Mouse (Mus musculus) small intestine, adult 2 months (tissue): ENCODE measurements at regions not wholly inside any gene's neighbourhood (a gene's known extent, or its start where the extent isn't known, plus 50 kb on each side); places are given as distances from the start of the nearest gene placed in this dataset.
"Not testable (repeated sequence)": the region's sequence is repeated elsewhere in the genome, so short reads cannot be mapped to it uniquely, and the experiment has no call there.

ENCODE experiments used
- H3K27ac ChIP-seq: fragments of 200-500 bp; 2 replicates; pipeline ENCODE4 v1.5.1; 2012; ENCODE audit warnings: low read depth, low read length, control low read depth, inconsistent platforms; ENCODE audit not compliant: insufficient read depth
- H3K27me3 ChIP-seq: fragments of 200-500 bp; 2 replicates; pipeline ENCODE4 v1.6.1; 2012; ENCODE audit warnings: mild to moderate bottlenecking, moderate library complexity, low read length, inconsistent platforms; ENCODE audit not compliant: control insufficient read depth, insufficient read depth
- H3K36me3 ChIP-seq: fragments of 200-500 bp; 2 replicates; pipeline ENCODE4 v1.6.1; 2012; ENCODE audit warnings: mild to moderate bottlenecking, low read length, control low read depth, inconsistent platforms; ENCODE audit not compliant: control insufficient read depth, insufficient read depth
- H3K4me1 ChIP-seq: fragments of 200-500 bp; 2 replicates; pipeline ENCODE4 v1.6.1; 2012; ENCODE audit warnings: low read length, inconsistent platforms, mixed read lengths; ENCODE audit not compliant: control insufficient read depth, insufficient read depth, insufficient read length
- H3K4me3 ChIP-seq: fragments of 200-500 bp; 2 replicates; pipeline ENCODE4 v1.5.1; 2012; ENCODE audit warnings: low read depth, mild to moderate bottlenecking, control low read depth, inconsistent platforms, low read length, moderate library complexity
- CTCF ChIP-seq: fragments of 200-500 bp; IDR thresholded peaks from 2 replicates; pipeline ENCODE4 v1.5.1; 2012; ENCODE audit warnings: low read depth, mild to moderate bottlenecking, control low read depth, inconsistent platforms, low read length, moderate library complexity, mixed read lengths; ENCODE audit not compliant: insufficient replicate concordance, insufficient read length; ENCODE audit errors: extremely low read depth
- POLR2A ChIP-seq: fragments of 200-500 bp; IDR thresholded peaks from 2 replicates; pipeline ENCODE4 v1.6.1; 2012; ENCODE audit warnings: low read depth, mild to moderate bottlenecking, control low read depth, inconsistent platforms, low read length, moderate library complexity
- WGBS: fragments of 180-500 bp; shearing (Covaris S2); methylation state at CpG from one replicate; pipeline ENCODE4 v1.1.7; 2018; 5-methylcytosine and 5-hydroxymethylcytosine counted together

DNA sequence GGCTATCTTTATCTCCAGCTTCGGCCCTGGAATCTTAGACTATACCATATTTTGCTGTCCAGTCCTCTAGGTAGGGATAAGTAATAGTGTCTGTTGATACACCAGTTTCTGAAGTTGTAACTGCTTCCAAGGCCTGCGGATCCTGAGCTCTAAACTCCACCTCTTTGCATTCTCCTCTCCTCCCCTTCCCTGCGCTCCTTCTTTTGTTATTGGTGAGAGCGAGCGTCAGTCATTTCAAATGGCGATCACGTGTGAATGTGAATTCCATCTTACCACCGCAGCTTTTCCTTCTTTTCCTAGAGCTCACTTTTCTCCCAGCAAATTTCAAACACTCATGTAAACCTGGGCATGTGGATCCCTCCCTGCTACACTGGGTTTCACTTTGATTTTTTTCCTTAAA is 178.9 kb downstream of the Rchy1 start:
- no peaks in the 10 kb centered on the region for H3K36me3 ChIP-seq
- no peaks in the 10 kb centered on the region for H3K27me3 ChIP-seq
- WGBS = 90% methylated on average over 8 of the region's 8 CpGs
- H3K4me1 ChIP-seq = no peaks in the 10 kb centered on the region
- TF ChIP-seq POLR2A (no peak), CTCF (no peak)
- no peak overlapping the region for H3K27ac ChIP-seq
- H3K4me3 ChIP-seq = no peak overlapping the region

- Histone ChIP-seq H3K27me3 (no peaks in the 10 kb centered on the region), H3K4me1 (no peaks in the 10 kb centered on the region), H3K4me3 (no peak overlapping the region), H3K36me3 (no peaks in the 10 kb centered on the region), H3K27ac (no peak overlapping the region)
- TF ChIP-seq CTCF = no peak
- TF ChIP-seq POLR2A = no peak
Observed at GRCm38 (mm10) chr5:91776971-91777370, 185.9 kb downstream of the Rchy1 start.

GRCm38 (mm10) chr5:91774065-91774464 is 188.8 kb downstream of the Rchy1 start:
- TF ChIP-seq POLR2A = no peak
- no peak for TF ChIP-seq CTCF
- Histone ChIP-seq H3K27ac (no peak overlapping the region), H3K36me3 (no peaks in the 10 kb centered on the region), H3K27me3 (no peaks in the 10 kb centered on the region), H3K4me1 (no peaks in the 10 kb centered on the region), H3K4me3 (no peak overlapping the region)
- WGBS = 69% methylated on average over 3 of the region's 3 CpGs

DNA sequence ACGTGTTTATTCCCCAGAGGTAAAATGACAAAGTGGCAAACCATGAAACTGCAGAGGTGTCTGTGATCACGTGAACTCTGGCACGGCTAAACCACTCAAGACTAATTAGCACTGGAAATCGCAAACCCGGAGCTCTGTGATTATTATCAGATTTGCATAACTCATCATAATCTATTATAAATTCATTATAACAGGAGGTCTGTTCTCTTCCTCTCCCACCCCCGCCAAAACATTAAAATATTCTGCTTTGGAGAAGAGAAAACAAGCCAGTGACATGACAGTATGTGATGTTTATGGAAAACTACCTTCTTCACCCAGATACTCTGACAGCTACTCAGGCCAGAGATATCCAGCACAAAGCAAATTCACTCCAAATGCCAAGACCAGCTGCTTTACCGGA is 195.0 kb downstream of the Rchy1 start:
- TF ChIP-seq POLR2A = no peak
- TF ChIP-seq CTCF = no peak
- Histone ChIP-seq H3K36me3 (no peaks in the 10 kb centered on the region), H3K27ac (no peak overlapping the region), H3K4me1 (no peaks in the 10 kb centered on the region), H3K27me3 (no peaks in the 10 kb centered on the region), H3K4me3 (no peak overlapping the region)
- WGBS = 81% methylated on average over 7 of the region's 7 CpGs

DNA sequence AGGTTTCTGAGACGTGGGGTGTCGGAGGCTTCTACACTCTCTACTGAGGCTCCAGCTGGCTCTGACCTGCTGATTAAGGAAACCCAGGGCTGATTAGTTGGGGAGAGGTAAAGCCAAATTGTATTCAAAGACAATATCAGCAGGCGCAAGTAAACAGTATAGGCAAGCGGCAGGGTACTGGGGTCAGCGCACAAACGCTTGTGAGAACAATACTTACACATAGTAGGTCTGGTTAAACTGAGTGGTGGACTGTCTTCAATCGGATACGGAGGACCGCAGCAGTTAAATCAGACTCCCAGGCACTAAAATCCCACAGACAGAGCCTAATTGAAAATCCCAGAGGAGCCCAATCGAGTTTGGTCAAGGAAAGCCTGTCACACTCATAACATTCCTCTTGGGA is 195.8 kb downstream of the Rchy1 start:
- 58% methylated on average over 10 of the region's 10 CpGs for WGBS
- no peak overlapping the region for H3K27ac ChIP-seq

GRCm38 (mm10) chr5:91764621-91765020 is 198.2 kb downstream of the Rchy1 start:
- Histone ChIP-seq H3K27ac (no peak overlapping the region), H3K27me3 (no peaks in the 10 kb centered on the region), H3K4me3 (no peak overlapping the region), H3K4me1 (no peaks in the 10 kb centered on the region), H3K36me3 (no peaks in the 10 kb centered on the region)
- TF ChIP-seq POLR2A = no peak
- no peak for TF ChIP-seq CTCF
- 85% methylated on average over 10 of the region's 10 CpGs for WGBS

More for the DNA sequence above, 195.8 kb downstream of the Rchy1 start:
- TF ChIP-seq CTCF = no peak
- no peak for TF ChIP-seq POLR2A
- Histone ChIP-seq H3K4me3 (no peak overlapping the region), H3K36me3 (no peaks in the 10 kb centered on the region), H3K27me3 (no peaks in the 10 kb centered on the region), H3K4me1 (no peaks in the 10 kb centered on the region)

GRCm38 (mm10) chr5:91762589-91762988 is 200.3 kb downstream of the Rchy1 start:
- TF ChIP-seq CTCF (no peak), POLR2A (no peak)
- H3K27ac ChIP-seq = no peak overlapping the region
- 58% methylated on average over 6 of the region's 6 CpGs for WGBS
- no peaks in the 10 kb centered on the region for H3K27me3 ChIP-seq
- no peak overlapping the region for H3K4me3 ChIP-seq
- no peaks in the 10 kb centered on the region for H3K36me3 ChIP-seq
- H3K4me1 ChIP-seq = no peaks in the 10 kb centered on the region

GRCm38 (mm10) chr5:91755958-91756357 is 206.9 kb downstream of the Rchy1 start:
- 68% methylated on average over 10 of the region's 10 CpGs for WGBS
- Histone ChIP-seq H3K27me3 (no peaks in the 10 kb centered on the region), H3K27ac (no peak overlapping the region), H3K4me3 (no peak overlapping the region), H3K4me1 (no peaks in the 10 kb centered on the region), H3K36me3 (no peaks in the 10 kb centered on the region)
- no peak for TF ChIP-seq POLR2A
- no peak for TF ChIP-seq CTCF

DNA sequence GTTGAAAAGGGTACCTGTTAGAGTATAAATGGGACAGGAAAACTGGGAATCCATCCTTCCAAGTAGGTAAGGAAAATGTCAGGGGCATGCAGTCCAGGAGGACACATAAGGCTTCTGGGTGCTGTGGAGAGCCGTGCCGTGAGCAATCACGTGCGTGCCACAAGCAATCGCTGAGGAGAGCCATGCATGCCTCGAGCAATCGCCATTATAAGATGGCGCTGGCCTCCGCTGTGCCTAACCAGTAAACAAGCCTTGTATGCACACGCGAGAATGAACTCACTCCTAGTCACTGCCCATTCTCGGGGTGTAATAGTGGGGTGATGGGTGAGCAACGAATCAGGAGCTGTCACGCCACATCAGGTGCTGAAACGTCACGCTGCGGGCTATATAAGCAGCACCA is 210.0 kb downstream of the Rchy1 start:
- 91% methylated on average over 17 of the region's 17 CpGs for WGBS
- H3K4me1 ChIP-seq, H3K27ac ChIP-seq, H3K36me3 ChIP-seq, H3K4me3 ChIP-seq, H3K27me3 ChIP-seq: not testable (repeated sequence)
